Mouse (Mus musculus) ovary, adult 18-20 months (tissue): ENCODE data around the gene Cldn15.
"Not testable (repeated sequence)": the region's sequence is repeated elsewhere in the genome, so short reads cannot be mapped to it uniquely, and the experiment has no call there.

Source experiments
- DNase-seq: peaks from one replicate; pipeline ENCODE4 v3.0.0; 2022; ENCODE audit warnings: low spot score, mixed read lengths

Gene Cldn15

DNA sequence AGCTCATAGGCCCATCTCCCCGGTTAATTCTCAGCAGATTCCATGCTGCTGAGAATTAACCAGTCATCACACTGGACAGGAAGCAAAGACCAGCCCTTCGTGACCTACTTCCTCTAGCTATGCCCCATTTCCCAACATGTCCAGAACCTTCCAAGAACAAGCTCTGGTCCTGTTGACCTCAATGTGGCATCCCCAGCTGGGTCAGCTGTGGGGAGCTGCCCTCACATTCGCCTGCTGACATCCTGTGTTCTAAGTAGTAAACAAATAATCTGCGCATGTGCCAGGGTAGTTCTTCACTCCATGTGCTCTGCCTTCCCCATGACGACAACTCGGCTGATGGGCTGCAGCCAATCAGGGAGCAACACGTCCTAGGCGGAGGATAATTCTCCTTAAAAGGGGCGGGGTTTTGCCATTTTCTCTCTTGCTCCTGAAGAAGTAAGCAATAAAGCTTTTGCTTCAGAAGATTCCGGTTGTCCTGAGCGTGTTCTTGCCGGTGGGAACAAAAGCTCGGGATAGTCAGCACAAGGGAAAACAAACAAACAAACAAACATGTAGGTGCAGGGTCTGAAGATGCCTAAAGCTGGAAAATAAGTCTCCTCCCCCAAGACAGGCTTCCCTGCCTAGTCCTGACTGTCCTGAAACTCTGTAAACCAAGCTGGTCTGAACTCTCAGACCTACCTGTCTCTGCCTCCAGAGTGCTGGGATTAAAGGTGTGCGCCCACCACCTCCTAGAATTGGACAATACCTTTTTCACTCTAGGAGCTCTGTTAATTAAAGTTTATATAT, 16.7 kb upstream of the Cldn15 start:
- not testable (repeated sequence) for DNase-seq

DNA sequence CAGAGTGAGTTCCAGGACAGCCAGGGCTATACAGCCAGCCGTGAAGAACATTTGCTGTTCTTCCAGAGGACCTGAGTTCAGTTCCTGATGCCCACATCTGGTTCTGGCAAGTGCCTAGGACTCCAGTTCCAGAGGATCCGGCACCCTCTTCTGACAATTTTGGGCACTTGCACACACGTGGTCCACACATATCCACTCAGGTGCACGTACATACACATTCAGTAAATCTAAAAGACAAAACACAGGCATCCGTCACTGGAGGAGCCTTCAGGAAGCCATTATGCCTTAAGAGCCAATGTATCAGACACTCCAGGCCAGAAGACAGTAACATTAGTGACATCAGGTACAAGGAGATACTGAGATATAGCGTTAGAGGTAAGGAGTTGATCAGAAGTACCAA, 15.9 kb upstream of the Cldn15 start:
- DNase-seq: no peak

DNA sequence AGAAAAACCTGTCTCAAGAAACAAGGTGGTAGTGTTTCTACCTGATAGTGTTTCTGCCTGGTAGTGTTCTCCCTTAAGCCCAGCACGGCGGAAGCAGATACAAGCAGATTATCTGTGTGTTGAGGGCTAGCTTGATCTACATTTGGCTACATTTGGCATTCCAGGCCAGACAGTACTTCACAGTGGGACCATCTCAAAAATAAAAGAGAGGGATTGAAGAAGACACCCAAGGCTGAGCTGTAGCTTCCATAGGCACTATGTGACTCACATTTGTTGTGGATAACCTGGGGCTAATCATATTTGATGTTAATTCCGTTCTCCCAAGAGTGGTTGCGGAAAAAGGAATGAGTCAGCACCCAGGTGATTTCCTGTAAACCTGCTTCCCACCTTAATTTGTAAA, 14.3 kb upstream of the Cldn15 start:
- DNase-seq: no peak

DNA sequence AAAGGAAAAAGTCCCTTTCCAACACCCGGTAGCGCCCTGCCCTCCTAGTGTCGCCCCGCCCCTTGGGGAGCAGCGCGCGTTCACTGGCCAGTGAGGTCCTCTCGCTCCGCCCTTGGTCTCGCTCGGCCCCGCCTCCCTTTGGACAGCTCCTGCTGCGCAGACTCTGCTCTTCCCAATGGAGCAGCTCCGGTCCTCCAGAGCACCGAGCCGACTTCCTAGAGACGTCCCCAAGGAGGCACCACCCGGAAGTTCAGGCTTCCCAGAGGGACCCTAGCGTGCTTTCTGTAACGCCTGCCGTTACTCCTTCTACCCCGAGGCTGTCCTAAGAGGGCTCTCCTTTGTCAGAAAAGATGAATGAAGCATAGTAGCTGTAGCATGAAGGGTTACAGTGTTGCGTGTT, 13.4 kb upstream of the Cldn15 start, which contains the start of gene Fis1:
Fis1 (plus strand) TSS at position 261 of the 400 bp plus-strand sequence.
- DNase-seq: peak; percentile 96

DNA sequence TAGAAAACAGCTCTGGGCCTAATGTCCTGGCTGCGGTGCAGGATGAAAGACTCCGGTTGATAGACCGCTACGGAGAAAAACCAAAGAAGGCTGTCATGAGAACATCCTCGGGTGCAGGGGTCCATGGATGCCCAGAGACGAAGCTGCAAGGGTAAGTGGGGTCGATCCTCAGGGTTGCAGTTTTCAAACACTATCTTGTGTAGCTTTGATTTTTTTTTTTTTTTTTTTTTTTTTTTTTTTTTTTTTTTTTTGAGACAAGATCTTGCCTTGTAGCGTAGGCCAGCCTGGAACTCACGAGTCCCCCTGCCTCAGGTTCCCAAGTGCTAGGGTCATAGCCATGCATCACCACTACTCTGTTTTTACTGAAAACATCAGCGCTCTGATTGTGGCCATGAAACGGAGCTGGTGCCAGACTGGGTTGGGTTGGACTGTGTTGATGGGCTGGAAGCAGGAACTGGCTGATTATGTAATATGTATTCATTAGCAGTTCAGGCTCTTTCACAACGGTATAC, 12.9 kb upstream of the Cldn15 start:
- no peak for DNase-seq

DNA sequence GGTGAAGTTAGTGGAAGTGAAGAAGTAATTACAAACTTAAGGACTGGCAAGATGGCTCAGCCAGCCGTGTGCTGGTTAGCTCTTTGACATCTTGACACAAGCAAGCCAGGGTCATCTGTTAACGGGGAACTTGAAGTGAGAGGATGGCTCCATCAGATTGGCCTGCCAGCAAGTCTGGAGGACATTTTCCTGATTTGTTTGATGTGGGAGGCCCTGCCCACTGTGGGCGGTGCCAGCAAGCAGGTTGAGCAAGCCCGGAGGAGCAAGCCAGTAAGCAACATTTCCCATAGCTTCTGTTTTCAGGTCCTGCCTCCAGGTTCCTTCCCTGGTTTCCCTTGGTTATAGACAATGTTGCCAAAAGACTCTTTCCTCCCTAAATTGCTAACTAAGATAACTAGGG, 10.8 kb upstream of the Cldn15 start:
- DNase-seq: no peak

DNA sequence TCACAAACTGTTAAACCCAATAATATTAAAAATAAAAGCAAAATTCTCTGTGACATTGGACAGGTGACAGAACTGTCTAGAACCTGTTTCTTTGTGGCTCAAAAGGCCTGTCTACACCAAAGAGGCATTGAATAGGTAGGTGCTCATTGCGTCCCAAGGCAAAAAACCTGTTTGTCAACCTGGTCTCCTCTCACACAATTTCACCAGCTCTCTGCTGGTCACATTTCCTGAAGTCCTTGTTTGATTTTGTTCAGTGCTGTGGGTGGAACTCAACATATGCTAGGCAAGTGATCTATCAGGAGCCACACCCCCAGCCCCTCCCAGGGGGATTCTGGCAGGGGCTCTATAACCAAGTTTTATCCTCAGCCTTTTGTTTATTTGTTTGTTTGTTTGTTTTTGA, 9.2 kb upstream of the Cldn15 start:
- DNase-seq: no peak

DNA sequence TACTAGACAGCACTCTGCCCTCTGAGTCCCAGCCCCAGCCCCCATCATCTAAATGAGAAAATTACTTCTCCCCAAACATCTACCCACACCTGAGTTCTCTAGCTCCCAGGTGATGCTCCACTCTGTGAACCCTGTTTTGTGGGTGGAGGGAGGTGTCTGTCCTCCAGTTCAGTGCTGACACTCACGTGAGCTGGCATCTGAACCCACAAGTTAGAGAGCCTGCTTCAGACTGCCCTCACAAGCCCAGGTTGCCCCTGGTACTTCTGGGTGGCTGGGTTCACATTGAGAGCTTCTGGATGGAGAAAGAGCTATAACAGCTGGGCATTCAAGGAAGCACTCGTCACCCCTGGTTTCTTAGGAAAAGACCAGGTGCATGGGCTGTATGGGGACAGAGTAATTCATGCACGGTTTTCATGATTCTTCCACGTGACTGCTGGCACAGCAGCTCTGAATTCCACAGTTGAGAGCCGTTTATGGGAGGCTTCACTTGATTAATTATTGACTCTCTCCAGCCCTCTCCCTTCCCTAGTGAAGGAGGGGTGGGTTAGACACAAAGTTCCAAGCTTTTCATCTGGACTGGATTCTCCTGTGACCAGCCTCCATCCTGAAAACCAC, 7.3 kb upstream of the Cldn15 start:
- DNase-seq: no peak

DNA sequence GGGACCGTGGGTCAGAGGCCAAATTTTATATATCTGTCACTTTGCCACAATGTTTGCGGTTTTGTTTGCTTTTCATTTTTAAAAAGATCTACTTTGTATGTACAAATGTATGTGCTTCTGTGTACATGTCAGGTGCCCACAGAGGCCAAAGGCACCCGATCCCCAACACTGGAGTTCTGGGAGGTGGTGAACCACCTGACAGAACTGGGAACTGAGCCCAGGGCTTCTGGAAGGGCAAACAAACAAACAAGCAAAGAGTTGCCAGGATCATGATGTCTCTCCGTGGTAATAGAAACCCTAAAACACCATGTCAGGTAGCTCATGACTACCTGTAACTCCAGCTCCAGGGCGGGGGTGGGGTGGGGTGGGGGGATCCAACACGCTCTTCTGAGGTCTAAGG, 6.4 kb upstream of the Cldn15 start:
- no peak for DNase-seq

DNA sequence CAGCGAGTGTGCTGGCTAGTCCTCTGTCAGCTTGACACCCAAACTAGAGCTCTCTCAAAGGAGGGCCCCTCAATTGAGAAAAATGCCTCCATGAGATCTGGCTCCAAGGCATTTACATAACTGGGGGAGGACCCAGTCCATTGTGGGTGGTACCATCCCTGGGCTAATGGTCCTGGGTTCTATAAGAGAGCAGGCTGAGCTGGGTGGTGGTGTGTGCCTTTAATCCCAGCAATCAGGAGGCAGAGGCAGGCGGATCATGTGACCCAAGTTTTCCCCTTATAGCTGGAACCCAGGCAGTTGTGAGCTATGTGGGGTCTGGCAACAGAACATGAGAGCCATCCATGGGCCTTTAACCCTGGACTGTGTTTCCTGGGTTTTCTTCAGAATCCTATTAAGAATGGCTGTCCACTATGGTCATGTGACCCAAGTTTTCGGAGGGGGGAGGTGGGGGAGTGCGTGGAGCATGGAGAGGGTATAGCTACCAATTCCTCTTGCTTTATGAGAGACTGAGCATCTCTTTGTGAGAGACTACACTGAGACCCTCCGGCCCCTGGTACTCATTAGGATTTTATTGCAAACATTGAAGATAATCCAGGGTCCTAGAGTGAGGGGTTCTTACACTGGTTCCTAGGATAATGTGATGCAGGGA, 5.0 kb upstream of the Cldn15 start:
- DNase-seq: no peak

DNA sequence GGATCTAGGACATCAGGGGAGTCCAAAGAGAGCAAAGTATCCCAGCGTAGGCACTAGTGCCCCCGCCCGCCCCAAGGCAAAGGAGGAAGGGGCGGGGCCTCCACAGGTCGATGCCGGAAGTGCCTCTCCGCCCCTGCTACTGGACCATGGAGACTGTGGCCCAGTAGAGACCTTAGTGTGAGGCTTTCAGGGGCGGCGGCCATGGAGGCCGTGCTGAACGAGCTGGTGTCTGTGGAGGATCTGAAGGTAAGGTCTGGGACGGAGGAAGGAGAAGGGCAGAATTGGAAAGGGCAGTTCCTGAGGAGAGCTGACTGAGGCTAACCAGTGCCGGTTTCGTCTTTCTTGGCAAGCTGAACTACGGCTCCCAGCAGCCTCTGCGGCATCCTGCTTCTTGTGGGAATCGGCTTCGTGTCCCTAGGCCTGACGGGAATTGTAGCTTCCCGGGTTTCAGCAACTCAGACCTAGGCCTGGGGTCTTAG, 4.4 kb upstream of the Cldn15 start:
- peak; percentile 81 for DNase-seq

DNA sequence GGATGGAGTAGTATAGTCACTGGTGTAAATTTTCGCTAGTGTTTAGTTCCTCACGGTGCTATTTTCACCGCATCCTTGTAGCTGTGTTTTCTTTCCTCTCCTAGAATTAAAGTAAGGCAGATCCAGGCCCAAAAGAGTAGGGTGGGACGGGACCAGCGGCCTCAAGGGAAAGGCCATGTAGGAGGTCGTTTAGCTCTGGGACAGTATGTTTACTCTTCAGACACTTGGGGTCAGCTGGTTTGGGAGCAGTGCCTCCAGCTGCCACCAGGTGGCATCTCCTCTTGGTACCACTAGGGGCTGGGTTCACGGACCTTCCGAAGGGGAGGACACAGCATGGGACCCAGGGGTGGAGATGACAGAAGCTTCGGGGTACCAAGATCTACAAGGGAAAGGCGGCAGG, 3.9 kb upstream of the Cldn15 start:
- DNase-seq: peak; percentile 44

DNA sequence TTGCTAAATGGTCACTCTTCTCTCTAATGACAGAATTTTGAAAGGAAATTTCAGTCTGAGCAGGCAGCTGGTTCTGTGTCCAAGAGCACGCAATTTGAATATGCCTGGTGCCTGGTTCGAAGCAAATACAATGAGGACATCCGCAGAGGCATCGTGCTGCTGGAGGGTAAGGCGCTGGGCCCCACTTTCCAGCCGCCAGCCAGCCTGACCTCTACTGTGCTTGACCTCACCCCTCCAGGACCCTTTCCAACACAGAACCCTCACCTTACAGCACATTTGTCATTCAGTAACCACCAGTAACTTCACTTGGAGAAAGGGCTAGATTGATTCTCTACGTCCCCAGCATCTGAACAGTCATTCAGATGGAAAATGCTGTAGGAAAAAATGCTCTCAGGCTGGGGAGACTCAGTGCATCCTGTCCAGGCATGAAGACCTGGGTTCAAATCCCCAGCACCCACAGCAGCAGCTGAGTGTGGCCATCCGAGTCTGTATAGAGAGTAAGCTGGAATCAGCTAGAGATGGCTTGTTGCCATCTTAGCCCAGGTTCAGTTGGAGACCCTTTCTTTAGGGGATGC, 3.4 kb upstream of the Cldn15 start:
- no peak for DNase-seq

DNA sequence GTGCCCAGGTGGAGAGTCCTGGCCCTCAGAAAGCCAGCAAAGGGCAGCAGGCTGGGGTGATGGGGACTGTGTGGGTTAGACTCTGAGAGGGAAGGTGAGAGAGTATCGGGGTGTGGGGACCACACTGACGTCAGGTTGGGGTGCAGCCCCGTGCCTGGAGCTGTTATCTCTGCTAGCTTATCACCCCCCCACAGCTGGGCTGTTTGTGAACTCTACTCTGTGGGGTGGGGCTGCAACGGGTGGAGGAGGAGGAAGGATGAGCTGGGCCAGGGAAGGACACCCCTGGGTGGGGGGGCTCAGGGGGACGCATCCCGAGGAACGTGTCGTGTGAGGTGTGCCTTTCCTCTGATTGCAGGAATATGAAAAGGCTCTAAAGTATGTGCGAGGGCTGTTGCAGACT, 1.2 kb upstream of the Cldn15 start:
- DNase-seq: no peak

DNA sequence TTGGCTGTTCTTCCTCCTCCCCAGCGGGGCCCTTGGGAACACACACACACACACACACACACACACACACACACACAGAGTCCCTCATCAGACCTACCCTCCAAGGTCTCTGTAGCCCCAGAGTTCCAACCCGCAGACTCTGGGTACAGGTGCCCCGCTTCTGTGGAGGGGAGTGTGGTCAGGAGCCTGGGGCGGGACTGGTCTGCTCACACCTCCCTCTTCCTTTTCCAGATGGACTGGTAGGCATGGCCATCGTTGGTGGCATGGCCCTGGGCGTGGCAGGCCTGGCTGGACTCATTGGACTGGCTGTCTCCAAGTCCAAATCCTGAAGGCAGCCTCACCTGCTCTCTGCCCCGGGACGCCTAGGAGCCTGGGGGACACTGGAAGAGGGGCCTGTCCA, 730 bp upstream of the Cldn15 start:
- no peak for DNase-seq

DNA sequence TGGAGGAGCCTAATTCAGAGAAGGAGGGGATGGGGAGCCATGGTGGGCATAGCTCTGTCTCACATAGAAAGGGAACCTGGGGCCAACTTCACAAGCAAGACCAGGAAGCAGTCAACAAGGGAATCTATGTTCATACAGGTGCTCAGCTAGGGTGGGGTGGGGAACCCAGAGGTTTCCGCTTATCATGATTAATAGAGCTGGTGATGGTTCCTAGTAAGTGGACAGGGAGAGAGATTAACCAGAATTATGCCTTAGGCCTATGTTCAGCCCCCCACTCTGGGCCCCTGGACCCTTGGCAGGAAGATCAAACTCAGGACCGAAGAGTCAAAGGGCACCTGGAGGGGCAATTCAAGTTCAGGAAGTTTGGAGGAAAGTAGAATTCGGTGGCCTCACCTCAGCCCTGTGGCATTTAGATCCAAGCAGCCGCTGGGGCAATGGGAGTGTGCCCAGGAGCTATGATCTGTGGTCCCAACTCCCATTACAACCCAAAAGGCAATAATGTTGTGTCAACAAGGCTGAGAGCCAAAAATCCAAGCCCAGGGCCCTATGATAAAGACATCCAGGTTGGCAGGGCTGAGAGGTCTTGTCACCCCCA, 542 bp downstream of the Cldn15 start:
- DNase-seq: no peak

DNA sequence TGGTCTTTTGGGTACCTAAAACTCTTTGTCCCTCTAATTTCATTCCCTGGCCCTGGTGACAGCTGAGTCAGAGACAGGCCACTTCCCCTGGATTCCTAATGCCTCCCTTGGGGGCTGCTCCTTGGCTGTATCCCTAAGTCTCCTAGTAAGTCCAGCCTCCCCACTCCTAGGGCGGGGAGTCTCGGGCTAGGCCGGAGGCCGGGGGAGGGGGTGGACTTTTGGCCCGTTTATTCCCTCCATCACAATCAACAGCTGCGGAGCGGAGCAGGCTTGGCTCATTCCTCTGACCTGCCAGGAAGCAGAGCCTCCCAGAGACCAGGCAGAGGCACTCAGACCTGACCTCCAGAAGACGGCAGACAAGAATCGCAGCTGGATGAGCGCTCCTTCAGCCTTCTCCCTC, 1.2 kb downstream of the Cldn15 start:
- DNase-seq: no peak

DNA sequence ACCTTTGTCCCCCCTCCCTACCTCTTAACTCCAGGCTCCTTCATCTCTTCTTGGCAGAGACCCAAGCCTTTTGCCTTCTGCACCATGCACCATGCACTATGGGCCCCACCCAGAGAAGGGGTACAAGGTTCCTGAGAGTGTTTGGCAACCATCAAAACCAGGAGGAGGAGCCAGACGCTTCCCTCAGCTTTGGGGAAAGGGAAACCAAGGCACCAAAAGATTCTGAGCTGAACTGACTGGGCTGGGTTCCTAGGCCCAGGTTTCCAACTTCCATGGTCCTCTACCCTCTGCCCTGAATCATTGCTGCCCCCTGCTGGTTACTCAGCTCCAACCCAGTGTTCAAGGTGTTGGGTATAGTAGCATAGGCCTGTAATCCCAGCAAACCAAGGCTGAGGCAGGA, 4.3 kb downstream of the Cldn15 start:
- peak; percentile 41 for DNase-seq

DNA sequence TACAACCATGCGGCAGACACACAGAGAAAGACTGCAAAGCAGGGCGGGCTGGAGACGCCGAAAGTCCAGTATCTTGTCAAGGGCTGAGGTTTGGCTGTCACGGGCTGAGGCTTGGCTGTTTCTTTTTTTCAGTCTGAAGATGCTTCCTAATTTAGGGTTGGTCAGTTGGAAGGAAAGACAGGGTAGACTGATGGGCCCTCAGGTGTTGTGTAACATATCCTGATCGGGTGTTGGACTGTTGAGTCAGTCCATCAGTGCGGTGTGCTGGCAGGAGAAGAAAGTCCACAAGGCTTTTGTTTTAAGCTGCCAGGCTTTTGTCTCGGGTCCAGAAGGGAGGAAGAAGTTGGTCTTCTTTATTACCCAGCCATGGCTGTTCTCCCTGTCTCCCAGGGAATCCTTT, 7.3 kb downstream of the Cldn15 start:
- no peak for DNase-seq

DNA sequence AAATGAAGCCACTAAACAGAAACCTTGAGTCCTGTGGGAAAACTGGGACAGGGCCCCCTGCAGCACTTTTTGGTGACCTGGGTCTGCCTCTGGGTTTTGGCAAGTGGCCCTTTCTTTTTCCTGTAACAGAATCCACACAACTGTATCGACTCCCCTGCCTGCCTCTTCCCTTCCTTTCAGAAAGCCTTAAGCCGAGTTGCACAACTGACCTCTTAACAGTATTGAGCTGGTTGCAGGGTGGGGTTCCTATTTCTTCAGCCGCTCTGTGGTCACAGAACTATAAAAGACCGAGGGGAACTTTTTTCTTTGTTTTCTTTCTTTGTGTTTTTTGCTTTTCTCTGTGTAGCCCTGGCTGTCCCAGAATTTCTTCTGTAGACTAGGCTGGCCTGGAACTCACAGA, 11.4 kb downstream of the Cldn15 start:
- DNase-seq: no peak

DNA sequence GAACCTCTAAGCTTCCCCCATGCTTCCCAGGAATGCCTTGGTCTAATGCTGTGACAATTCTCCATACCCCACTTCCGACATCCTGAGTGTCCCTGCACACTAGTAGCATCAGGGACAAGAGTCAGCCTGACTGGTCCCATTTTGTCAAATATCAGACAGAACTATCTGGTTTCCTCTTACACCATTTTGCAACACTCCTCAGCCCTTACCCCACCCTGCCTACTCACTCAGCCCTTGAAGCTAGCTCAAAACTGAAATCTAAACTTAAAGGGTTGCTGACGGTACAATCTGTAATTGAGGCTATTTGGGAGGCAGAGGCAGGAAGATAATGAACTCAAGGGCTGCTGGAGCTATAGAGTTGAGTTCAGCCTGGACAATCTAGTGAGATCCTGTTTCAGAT, 13.3 kb downstream of the Cldn15 start:
- no peak for DNase-seq

DNA sequence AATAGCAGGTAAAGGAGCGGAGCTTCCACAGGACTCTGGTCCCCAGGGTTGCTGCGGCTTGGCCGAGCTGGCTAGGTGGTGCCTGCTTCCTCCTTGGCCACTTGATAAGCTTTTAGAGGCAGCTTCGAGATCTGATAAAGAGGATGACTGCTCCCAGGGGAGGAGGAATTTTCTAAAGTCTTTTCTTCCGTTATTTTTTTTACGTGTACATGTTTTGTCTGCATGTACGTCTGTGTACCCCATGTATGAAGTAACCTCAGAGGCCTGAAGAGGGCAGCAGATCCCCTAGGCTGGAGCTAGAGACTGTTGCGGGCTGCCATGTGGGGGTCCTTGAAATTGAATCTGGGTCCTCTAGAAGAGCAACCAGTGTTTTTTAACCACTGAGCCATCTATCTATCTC, 14.6 kb downstream of the Cldn15 start:
- DNase-seq: no peak
